Mouse (Mus musculus): ENCODE measurements at regions not wholly inside any gene's neighbourhood (a gene's known extent, or its start where the extent isn't known, plus 50 kb on each side); places are given as distances from the start of the nearest gene placed in this dataset.

GRCm38 (mm10) chr6:32739162-32739745, 151.3 kb upstream of the Plxna4 start:
- DNase-seq (ENCODE audit: low spot score in 2 of 2), result no peak

DNA sequence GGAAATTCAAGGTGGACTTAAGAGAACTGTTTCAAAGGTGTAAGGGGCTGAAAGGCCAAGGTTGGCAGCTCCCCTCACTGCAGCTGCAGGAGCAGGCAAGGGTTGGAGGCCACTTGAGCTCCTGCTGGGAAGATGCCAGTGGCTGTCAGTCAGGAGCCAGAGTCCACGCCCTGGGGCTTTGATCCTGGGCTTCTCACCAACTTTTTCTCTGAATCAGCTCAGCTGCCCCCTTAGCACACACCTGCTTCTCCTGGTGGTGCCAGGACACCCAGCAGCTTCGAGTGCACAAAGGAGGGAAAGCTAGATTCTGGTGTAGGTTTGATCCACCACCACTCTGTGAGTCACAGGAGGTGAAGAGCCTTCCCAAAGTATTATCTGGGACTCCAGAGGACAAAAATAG, 140.7 kb upstream of the Plxna4 start:
- DNase-seq (ENCODE audit: low spot score in 2 of 2), result no peak

- no peak for DNase-seq (ENCODE audit: low spot score in 2 of 2)
Measured at GRCm38 (mm10) chr6:32726571-32726970, 138.6 kb upstream of the Plxna4 start.

- DNase-seq (ENCODE audit: low spot score in 2 of 2), result no peak
Measured at GRCm38 (mm10) chr6:32717860-32718259, 129.9 kb upstream of the Plxna4 start.

DNA sequence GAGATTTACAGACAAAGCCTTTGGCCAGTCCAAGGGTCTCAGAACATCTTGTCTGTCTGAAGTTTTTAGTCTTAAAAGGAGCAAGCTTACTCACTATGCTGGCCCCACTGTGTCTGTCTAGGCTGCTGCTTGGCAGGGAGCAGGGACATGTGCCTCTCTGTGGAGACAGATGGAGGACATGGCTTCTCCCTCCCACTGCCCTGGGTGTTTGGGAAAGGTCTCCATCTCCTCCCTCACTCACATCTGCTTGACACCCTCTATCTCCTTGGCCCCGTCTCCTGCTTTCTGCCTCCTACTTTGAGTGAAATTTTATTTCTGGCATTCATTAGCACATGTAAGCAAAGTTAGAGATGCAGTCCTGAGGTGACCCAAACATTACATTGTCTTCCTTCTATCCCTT, 127.1 kb upstream of the Plxna4 start:
- no peak for DNase-seq (ENCODE audit: low spot score in 2 of 2)

GRCm38 (mm10) chr6:32710208-32710607, 122.2 kb upstream of the Plxna4 start:
- peak in 1 of 2 experiments; percentile 5 for DNase-seq (ENCODE audit: low spot score in 2 of 2)

GRCm38 (mm10) chr6:32709566-32709965, 121.6 kb upstream of the Plxna4 start:
- no peak for DNase-seq (ENCODE audit: low spot score in 2 of 2)

DNA sequence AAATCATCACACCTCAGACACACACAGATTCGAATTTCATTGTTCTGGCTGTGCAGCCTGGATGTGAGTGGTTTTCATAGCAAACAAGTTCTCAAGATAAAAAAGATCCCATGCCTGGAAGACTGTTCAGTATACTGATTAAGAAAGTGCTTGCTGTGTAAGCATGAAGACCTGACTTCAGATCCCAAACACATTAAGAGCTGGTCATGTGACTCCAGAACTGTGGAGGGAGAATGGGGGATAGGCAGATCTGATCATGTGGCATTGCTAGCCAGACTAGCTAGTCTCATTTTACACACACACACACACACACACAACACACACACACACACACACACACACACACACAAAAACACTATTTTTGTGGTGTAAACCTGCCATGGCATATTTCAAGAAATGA, 119.4 kb upstream of the Plxna4 start:
- DNase-seq (ENCODE audit: low spot score in 2 of 2), result no peak

- no peak for DNase-seq (ENCODE audit: low spot score in 2 of 2)
Measured at GRCm38 (mm10) chr6:32706376-32706775, 118.4 kb upstream of the Plxna4 start.

DNA sequence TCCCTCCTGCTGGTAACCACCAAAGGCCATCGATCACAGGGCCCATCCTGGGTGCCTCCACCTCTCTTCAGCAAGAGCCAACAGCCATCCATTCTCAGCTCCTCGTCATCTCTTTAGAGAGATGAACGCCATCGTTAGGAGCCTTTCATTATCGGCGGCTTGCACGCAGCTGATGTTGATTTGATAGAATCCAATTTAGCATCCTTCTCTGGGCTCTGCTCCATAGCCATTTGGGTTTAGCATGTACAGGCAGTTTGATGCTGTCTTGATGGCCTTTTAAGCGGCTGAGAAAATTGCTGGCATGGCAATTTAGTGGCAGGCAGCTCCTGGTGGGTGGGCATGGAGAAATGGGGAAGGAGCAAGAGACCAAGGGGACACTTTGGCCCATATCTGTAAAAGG, 115.5 kb upstream of the Plxna4 start:
- DNase-seq (ENCODE audit: low spot score in 2 of 2), result no peak

GRCm38 (mm10) chr6:32702245-32702791, 114.3 kb upstream of the Plxna4 start:
- no peak for DNase-seq (ENCODE audit: low spot score in 2 of 2)

GRCm38 (mm10) chr6:32699811-32700210, 111.8 kb upstream of the Plxna4 start:
- DNase-seq (ENCODE audit: low spot score in 2 of 2), result no peak

- no peak for DNase-seq (ENCODE audit: low spot score in 2 of 2)
Measured at GRCm38 (mm10) chr6:32697771-32698270, 109.8 kb upstream of the Plxna4 start.

GRCm38 (mm10) chr6:32696037-32696436, 108.0 kb upstream of the Plxna4 start:
- DNase-seq (ENCODE audit: low spot score in 2 of 2), result no peak

GRCm38 (mm10) chr6:32672552-32672951, 84.6 kb upstream of the Plxna4 start:
- no peak for DNase-seq (ENCODE audit: low spot score in 2 of 2)

DNA sequence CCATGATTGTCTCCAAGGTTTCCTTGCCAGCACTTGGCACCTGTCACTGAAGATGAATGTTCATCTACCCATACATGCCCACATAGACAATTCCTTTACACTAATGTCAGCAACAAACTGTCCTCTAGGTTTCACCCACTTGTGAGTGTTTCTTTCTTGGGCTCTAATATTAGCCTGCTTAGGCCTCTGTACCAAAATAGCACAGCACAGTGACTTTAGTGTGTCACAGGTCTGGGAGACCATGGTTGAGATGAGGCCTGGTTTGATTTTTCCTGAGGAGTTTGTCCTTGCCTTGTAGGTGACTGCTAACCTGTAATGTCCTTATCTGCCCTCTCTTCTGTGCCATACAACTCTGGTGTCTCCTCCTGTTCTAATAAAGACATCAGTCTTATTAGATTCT, 71.8 kb upstream of the Plxna4 start:
- DNase-seq (ENCODE audit: low spot score in 2 of 2), result no peak

- no peak for DNase-seq (ENCODE audit: low spot score in 2 of 2)
Measured at GRCm38 (mm10) chr6:32657378-32657777, 69.4 kb upstream of the Plxna4 start.

DNA sequence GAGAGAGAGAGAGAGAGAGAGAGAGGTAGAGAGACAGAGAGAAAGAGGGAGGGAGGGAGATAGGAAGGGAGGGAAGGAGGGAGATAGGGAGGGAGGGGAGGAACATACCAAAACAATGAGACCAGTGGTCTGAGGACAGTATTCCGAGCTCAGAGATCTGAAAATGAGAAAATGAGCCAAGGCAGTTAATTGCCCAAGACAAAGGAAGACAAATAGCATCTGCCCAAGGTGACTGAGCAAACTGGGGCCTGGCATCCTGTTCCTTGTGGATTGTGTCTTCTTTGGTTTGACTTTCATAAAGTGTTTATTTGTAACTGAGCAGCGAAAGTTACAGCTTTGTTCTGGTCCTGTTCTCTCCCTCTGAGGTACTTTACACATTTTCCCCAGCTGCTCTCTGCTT, 66.2 kb upstream of the Plxna4 start:
- no peak for DNase-seq (ENCODE audit: low spot score in 2 of 2)

DNA sequence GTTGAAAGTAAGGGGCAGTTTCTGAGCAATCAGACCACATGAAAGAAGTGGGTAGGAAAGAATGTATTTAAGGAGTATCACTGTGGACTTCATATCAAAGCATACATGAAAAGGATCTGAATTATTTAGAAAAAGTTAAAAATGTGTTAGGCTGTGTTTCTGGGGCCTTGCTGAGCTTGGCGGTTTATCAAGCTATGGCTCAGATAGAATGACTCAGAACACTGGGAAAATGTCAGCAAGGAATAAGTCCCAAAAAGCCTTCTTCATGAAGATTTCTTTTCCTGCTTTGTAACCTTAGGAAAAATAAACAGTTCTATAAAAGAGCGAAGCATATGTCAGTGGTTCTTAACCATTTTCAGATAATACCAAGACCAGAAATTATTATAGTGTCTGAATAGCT, 56.0 kb upstream of the Plxna4 start:
- DNase-seq (ENCODE audit: low spot score in 2 of 2), result no peak

GRCm38 (mm10) chr6:32638843-32639242, 50.9 kb upstream of the Plxna4 start:
- no peak for DNase-seq (ENCODE audit: low spot score in 2 of 2)
